Mouse (Mus musculus) hindbrain, embryonic 11.5 days (tissue): ENCODE measurements around the gene Stx1b. TPM values are rescaled to one million over a fixed set of nuclear protein-coding genes. Genes with fewer than 3 reads are reported as not detected.
A peak's percentile ranks its signal among the peaks of the same experiment; 100 is the strongest.

Source experiments
- ATAC-seq: fragments of 200-750 bp; cut with Nextera tagmentation; 2 replicates; pipeline ENCODE4 v1.8.0; 2017; ENCODE audit warnings: mild to moderate bottlenecking, moderate TSS enrichment, moderate library complexity; ENCODE audit not compliant: low FRiP score
- DNase-seq: peaks from one replicate; pipeline ENCODE4 v3.0.0-alpha.2; 2015; ENCODE audit warnings: low spot score
- H3K27ac ChIP-seq: fragments of 300-500 bp; sonication (generic); 2 replicates; pipeline ENCODE4 v1.5.1; 2014; ENCODE audit warnings: mild to moderate bottlenecking, low read depth, low read length
- H3K27me3 ChIP-seq: fragments of 300-500 bp; sonication (generic); 2 replicates; pipeline ENCODE4 v1.6.1; 2014; ENCODE audit warnings: mild to moderate bottlenecking, low read length, moderate library complexity, mixed read lengths; ENCODE audit not compliant: control insufficient read depth, insufficient read depth
- H3K36me3 ChIP-seq: fragments of 300-500 bp; sonication (generic); 2 replicates; pipeline ENCODE4 v1.6.1; 2014; ENCODE audit warnings: mild to moderate bottlenecking, low read length, moderate library complexity, mixed read lengths; ENCODE audit not compliant: control insufficient read depth, insufficient read depth
- H3K4me1 ChIP-seq: fragments of 300-500 bp; sonication (generic); replicated peaks from 2 replicates; pipeline ENCODE4 v1.6.1; 2014; ENCODE audit warnings: low read length, mixed read lengths; ENCODE audit not compliant: control insufficient read depth, insufficient read depth
- H3K4me2 ChIP-seq: fragments of 300-500 bp; sonication (generic); replicated peaks from 2 replicates; pipeline ENCODE4 v1.6.1; 2014; ENCODE audit warnings: mild to moderate bottlenecking, low read depth, low read length
- H3K4me3 ChIP-seq: fragments of 300-500 bp; sonication (generic); 2 replicates; pipeline ENCODE4 v1.5.1; 2014; ENCODE audit warnings: low read depth, low read length
- H3K9ac ChIP-seq: fragments of 300-500 bp; sonication (generic); 2 replicates; pipeline ENCODE4 v1.6.1; 2014; ENCODE audit warnings: low read depth, low read length
- H3K9me3 ChIP-seq: fragments of 300-500 bp; sonication (generic); 2 replicates; pipeline ENCODE4 v1.6.1; 2016; ENCODE audit warnings: low read length; ENCODE audit not compliant: control insufficient read depth
- WGBS: fragments of 180-500 bp; shearing (Covaris S2); extraction: QIAGEN DNeasy Blood & Tissue Kit; methylation state at CpG from one replicate; pipeline ENCODE4 v1.1.7; 2014; 5-methylcytosine and 5-hydroxymethylcytosine counted together
- polyA plus RNA-seq: library from polyadenylated mRNA; unstranded; fragments of >200 nt; fragmentation: Nextera tagmentation; extraction: Ambion mirVana; gene quantifications from 2 replicates; pipeline ENCODE4 v1.2.1, GENCODE M21; 2014

Gene Stx1b
- polyA plus RNA-seq, 1 experiment from 2014 or later: 10.1 TPM

DNA sequence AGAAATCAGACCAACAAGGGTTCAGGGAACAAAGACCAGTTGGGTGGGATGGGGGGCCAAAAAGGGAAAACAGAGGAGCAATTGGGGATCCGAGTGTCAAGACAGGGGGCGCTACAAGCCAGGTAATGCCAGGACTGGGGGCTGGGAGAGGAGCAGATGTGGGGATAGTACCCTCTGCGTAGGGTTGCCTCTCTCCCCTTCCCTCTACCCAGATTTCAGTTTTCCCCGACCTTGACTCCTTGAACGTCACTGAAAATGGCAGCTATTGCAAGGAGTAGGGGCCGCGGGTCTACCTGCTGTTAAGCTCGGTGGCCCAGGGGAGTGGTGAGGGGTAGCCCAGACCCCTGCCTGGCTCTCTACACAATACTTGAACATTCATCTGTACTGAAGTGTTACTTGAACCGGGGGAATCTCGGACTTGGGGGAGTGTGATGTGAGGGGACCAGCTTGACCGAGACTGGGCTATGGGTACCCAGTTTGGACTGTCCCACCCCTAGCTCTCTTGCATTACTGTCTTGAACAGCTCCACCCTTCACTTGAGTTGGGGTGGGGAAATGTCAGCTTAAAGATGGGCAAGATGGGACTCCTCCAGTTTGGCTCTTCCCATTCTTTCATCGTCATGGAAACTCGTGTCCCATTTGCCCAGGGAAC lies 55.9 kb downstream of the Stx1b start:
- H3K27ac ChIP-seq: no peak overlapping the region
- peak overlapping the region; percentile 72; the same call in 1 of the 2 replicates for H3K4me2 ChIP-seq
- ATAC-seq (no peak), DNase-seq (no peak)
- no peaks in the 10 kb centered on the region for H3K27me3 ChIP-seq
- H3K4me1 ChIP-seq: peaks cover 6% of the 10 kb centered on the region; the same call in 1 of the 2 replicates
- no peaks in the 10 kb centered on the region for H3K9me3 ChIP-seq
- H3K9ac ChIP-seq: no peak overlapping the region
- H3K36me3 ChIP-seq: peaks cover 14% of the 10 kb centered on the region
- no peak overlapping the region for H3K4me3 ChIP-seq
- 49% methylated on average over 13 of the region's 13 CpGs for WGBS

- Histone ChIP-seq H3K4me1 (peaks cover 6% of the 10 kb centered on the region; the same call in 1 of the 2 replicates), H3K4me2 (no peak overlapping the region), H3K4me3 (no peak overlapping the region), H3K9ac (no peak overlapping the region), H3K36me3 (peaks cover 14% of the 10 kb centered on the region), H3K9me3 (no peaks in the 10 kb centered on the region), H3K27me3 (no peaks in the 10 kb centered on the region), H3K27ac (no peak overlapping the region)
- no peak for DNase-seq
- WGBS: 93% methylated on average over 19 of the region's 19 CpGs
- ATAC-seq: no peak
Measured at GRCm38 (mm10) chr7:127767671-127768345, 56.5 kb downstream of the Stx1b start.

DNA sequence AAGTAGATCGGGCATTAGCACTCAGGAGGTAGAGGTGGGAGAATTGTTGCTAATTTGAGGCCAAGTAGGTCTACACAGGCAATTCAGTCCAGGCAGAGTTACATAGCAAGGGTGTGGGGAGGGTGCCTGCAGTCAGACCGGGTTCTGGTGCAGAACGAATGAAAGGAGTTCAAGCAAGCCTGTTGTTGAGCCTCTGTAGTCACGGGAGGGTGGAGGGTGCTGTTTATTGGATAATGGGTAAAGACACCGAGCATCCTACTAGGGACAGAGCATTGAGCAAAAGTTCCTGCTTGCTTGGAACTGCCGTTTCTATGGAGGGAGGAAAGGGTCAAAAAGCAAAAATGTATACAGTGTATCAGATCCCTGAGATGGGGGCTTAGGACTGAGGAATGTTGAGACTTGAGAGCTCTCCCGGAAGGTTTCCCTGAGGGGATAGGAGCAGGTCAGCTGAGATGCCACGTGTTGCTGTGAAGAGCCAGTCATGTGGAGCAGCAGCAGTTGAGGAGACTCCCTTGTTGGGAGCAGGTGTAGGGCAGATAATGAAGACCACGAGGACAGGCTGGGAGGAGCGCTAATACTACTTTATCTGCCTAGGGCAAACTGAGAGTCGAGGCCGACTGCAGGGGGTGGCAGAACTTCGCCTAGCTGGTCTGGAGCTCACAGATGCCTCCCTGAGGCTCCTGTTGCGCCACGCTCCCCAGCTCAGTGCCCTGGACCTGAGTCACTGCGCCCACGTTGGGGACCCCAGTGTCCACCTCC lies 57.3 kb downstream of the Stx1b start:
- H3K36me3 ChIP-seq: peaks cover 14% of the 10 kb centered on the region
- WGBS: 85% methylated on average over 17 of the region's 17 CpGs
- H3K27ac ChIP-seq: no peak overlapping the region
- peaks cover 6% of the 10 kb centered on the region; the same call in 1 of the 2 replicates for H3K4me1 ChIP-seq
- H3K9me3 ChIP-seq: no peaks in the 10 kb centered on the region
- H3K4me2 ChIP-seq: no peak overlapping the region
- H3K4me3 ChIP-seq: no peak overlapping the region
- no peak overlapping the region for H3K9ac ChIP-seq
- H3K27me3 ChIP-seq: no peaks in the 10 kb centered on the region
- DNase-seq (no peak), ATAC-seq (no peak)

DNA sequence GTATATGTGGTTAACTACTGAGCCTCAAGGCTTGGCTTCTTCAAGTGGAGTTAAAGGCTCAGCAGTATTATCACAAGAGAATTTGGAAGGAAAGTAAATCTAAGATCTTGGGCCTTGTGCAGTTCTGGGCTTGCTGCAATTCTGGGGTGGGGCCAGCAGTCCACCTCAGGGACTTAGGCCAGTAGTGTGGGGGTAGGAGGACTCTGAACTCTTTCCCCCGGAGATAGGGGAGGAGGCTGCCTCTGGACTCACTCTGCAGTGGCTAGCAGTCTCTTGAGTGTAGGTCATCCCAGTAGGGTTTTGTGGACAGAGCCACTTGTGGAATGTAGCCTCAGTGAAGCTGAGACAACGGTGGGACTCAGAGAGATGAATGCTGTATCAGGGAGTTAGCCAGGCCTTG lies 58.6 kb downstream of the Stx1b start:
- Histone ChIP-seq H3K4me3 (no peak overlapping the region), H3K4me2 (no peak overlapping the region), H3K4me1 (peaks cover 6% of the 10 kb centered on the region; the same call in 1 of the 2 replicates), H3K9me3 (no peaks in the 10 kb centered on the region), H3K27ac (no peak overlapping the region), H3K27me3 (no peaks in the 10 kb centered on the region), H3K9ac (no peak overlapping the region), H3K36me3 (peaks cover 14% of the 10 kb centered on the region)
- ATAC-seq (no peak), DNase-seq (no peak)
- 84% methylated on average over 2 of the region's 2 CpGs for WGBS

- Histone ChIP-seq H3K9ac (no peak overlapping the region), H3K9me3 (no peaks in the 10 kb centered on the region), H3K27ac (no peak overlapping the region), H3K27me3 (no peaks in the 10 kb centered on the region), H3K4me2 (no peak overlapping the region), H3K4me1 (0 out of 2 replicates have a peak, but pooled peaks cover 1% of the 10 kb centered on the region), H3K36me3 (peaks cover 14% of the 10 kb centered on the region), H3K4me3 (no peak overlapping the region)
- no peak for ATAC-seq
- WGBS: 92% methylated on average over 4 of the region's 4 CpGs
- DNase-seq: no peak
Measured at GRCm38 (mm10) chr7:127763642-127764041, 60.7 kb downstream of the Stx1b start.

DNA sequence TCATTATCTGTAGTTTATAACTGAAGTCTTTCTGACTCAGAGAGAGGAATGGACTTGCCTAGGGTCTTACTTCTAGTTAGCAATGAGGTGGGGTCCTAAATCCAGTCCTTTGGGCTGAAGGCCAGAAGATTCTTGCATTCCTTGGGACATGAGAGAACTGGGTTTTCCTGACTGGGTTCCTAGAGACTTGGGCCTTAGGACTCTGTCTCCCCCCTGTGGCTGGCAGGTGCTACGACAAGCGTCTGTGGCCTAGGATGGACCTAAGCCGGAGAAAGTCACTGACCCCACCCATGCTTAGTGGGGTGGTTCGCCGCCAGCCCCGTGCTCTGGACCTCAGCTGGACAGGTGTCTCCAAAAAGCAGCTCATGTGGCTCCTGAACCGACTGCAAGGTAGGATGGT lies 63.3 kb downstream of the Stx1b start:
- Histone ChIP-seq H3K4me3 (no peak overlapping the region), H3K4me2 (no peak overlapping the region), H3K27me3 (no peaks in the 10 kb centered on the region), H3K27ac (no peak overlapping the region), H3K9me3 (no peaks in the 10 kb centered on the region), H3K36me3 (peaks cover 11% of the 10 kb centered on the region; the same call in 1 of the 2 replicates), H3K9ac (no peak overlapping the region), H3K4me1 (no peaks in the 10 kb centered on the region)
- 49% methylated on average over 7 of the region's 7 CpGs for WGBS
- DNase-seq: peak; percentile 81
- no peak for ATAC-seq

DNA sequence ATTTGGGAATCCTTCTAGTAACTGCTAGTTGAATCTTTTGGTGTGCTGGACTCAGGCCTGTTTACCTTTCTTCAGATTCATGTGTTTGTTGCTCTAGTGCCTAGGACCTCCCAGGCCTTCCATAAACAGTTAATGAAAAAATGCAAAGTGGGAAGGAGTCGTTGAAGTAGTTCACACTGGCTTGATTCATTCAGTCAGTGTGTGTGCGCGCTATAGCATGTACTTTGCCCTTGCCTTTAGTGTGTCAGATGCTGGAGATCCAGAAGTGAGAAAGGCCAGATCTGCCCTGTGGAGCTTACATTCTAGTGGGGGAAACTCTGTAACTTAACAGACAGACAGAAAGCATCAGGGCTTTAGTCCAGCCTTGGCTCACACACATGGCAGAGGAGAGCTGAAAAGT lies 63.9 kb downstream of the Stx1b start:
- ATAC-seq (no peak), DNase-seq (no peak)
- no peak overlapping the region for H3K4me2 ChIP-seq
- no peak overlapping the region for H3K9ac ChIP-seq
- peaks cover 11% of the 10 kb centered on the region; the same call in 1 of the 2 replicates for H3K36me3 ChIP-seq
- no peak overlapping the region for H3K27ac ChIP-seq
- no peaks in the 10 kb centered on the region for H3K27me3 ChIP-seq
- no peak overlapping the region for H3K4me3 ChIP-seq
- WGBS: 90% methylated on average over 3 of the region's 3 CpGs
- H3K9me3 ChIP-seq: no peaks in the 10 kb centered on the region
- no peaks in the 10 kb centered on the region for H3K4me1 ChIP-seq

GRCm38 (mm10) chr7:127759716-127760115 lies 64.6 kb downstream of the Stx1b start:
- Histone ChIP-seq H3K4me1 (no peaks in the 10 kb centered on the region), H3K9me3 (no peaks in the 10 kb centered on the region), H3K9ac (no peak overlapping the region), H3K27ac (no peak overlapping the region), H3K36me3 (peaks cover 11% of the 10 kb centered on the region; the same call in 1 of the 2 replicates), H3K4me3 (no peak overlapping the region), H3K4me2 (no peak overlapping the region), H3K27me3 (no peaks in the 10 kb centered on the region)
- DNase-seq (no peak), ATAC-seq (no peak)
- 69% methylated on average over 6 of the region's 6 CpGs for WGBS
